Mouse (Mus musculus): ENCODE measurements at regions not wholly inside any gene's neighbourhood (a gene's known extent, or its start where the extent isn't known, plus 50 kb on each side); places are given as distances from the start of the nearest gene placed in this dataset.

GRCm38 (mm10) chr4:81628496-81628828 lies 185.8 kb upstream of the Mpdz start:
- TF ChIP-seq CTCF (IDR thresholded peaks at IDR 0.05), result no peak
- no peak for TF ChIP-seq EP300 (IDR thresholded peaks at IDR 0.05)

Data from lung, postnatal 0 days (tissue).